Mouse (Mus musculus) kidney, adult 11 months (tissue): ENCODE measurements around the gene Bfar.
"Not testable (repeated sequence)": the region's sequence is repeated elsewhere in the genome, so short reads cannot be mapped to it uniquely, and the experiment has no call there.

ENCODE experiments used
- DNase-seq: peaks from one replicate; pipeline ENCODE4 v3.0.0; 2022

Gene Bfar

GRCm38 (mm10) chr16:13671685-13672385 lies at the start of gene Bfar, which contains the start of gene 3110001I22Rik:
Gene Bfar, plus strand, starts transcription at chr16:13671858.
Gene 3110001I22Rik, plus strand, starts transcription at chr16:13671929.
- DNase-seq, result peak; percentile 93

GRCm38 (mm10) chr16:13628345-13628744 lies 43.3 kb upstream of the Bfar start:
- DNase-seq, result no peak

- DNase-seq, result not testable (repeated sequence)
Measured at GRCm38 (mm10) chr16:13638198-13638597, 33.5 kb upstream of the Bfar start.

- no peak for DNase-seq
Measured at GRCm38 (mm10) chr16:13639508-13639907, 32.1 kb upstream of the Bfar start.

GRCm38 (mm10) chr16:13640064-13640463 lies 31.6 kb upstream of the Bfar start:
- DNase-seq, result no peak

GRCm38 (mm10) chr16:13644474-13644873 lies 27.2 kb upstream of the Bfar start:
- no peak for DNase-seq

GRCm38 (mm10) chr16:13645930-13646329 lies 25.7 kb upstream of the Bfar start:
- DNase-seq, result no peak

GRCm38 (mm10) chr16:13658886-13659285 lies 12.8 kb upstream of the Bfar start:
- no peak for DNase-seq

GRCm38 (mm10) chr16:13660736-13661135 lies 10.9 kb upstream of the Bfar start:
- DNase-seq, result no peak

GRCm38 (mm10) chr16:13667878-13668343 lies 3.7 kb upstream of the Bfar start, which contains the start of gene Parn:
Gene Parn, minus strand, starts transcription at chr16:13668170.
- DNase-seq, result peak; percentile 91

- no peak for DNase-seq
Measured at GRCm38 (mm10) chr16:13668402-13669108, 3.1 kb upstream of the Bfar start.

GRCm38 (mm10) chr16:13669282-13669681 lies 2.4 kb upstream of the Bfar start:
- DNase-seq, result no peak

- not testable (repeated sequence) for DNase-seq
Measured at GRCm38 (mm10) chr16:13670896-13671295, 762 bp upstream of the Bfar start.

- peak; percentile 68 for DNase-seq
Measured at GRCm38 (mm10) chr16:13672386-13672898, 784 bp downstream of the Bfar start.

GRCm38 (mm10) chr16:13673114-13673513 lies 1.5 kb downstream of the Bfar start:
- no peak for DNase-seq

GRCm38 (mm10) chr16:13674511-13674910 lies 2.9 kb downstream of the Bfar start:
- DNase-seq, result no peak

GRCm38 (mm10) chr16:13678601-13679319 lies 7.1 kb downstream of the Bfar start:
- no peak for DNase-seq

GRCm38 (mm10) chr16:13698998-13699397 lies 27.3 kb downstream of the Bfar start:
- DNase-seq, result no peak

- DNase-seq, result no peak
Measured at GRCm38 (mm10) chr16:13702184-13702583, 30.5 kb downstream of the Bfar start.

GRCm38 (mm10) chr16:13704676-13705075 lies 33.0 kb downstream of the Bfar start:
- DNase-seq, result no peak

GRCm38 (mm10) chr16:13714910-13715309 lies 43.3 kb downstream of the Bfar start:
- DNase-seq, result no peak

- DNase-seq, result no peak
Measured at GRCm38 (mm10) chr16:13716821-13717553, 45.3 kb downstream of the Bfar start.
